Mouse (Mus musculus): ENCODE results near the gene Gm20388. TPM values are rescaled to one million over a fixed set of nuclear protein-coding genes. Genes with fewer than 3 reads are reported as not detected.

Gene Gm20388
- polyA plus RNA-seq, 1 experiment, result 0.36 TPM

- Histone ChIP-seq H3K4me3 (replicated peaks) (no peak overlapping the region), H3K9me3 (ENCODE audit: control insufficient read depth, low read length) (peaks cover 5% of the 10 kb centered on the region), H3K4me1 (ENCODE audit: control insufficient read depth) (peaks cover 29% of the 10 kb centered on the region), H3K36me3 (ENCODE audit: control insufficient read depth) (no peaks in the 10 kb centered on the region), H3K27me3 (ENCODE audit: control insufficient read depth) (no peaks in the 10 kb centered on the region)
- TF ChIP-seq TAL1 (IDR thresholded peaks at IDR 0.05; ENCODE audit: low read length) (no peak), GATA1 (IDR thresholded peaks at IDR 0.05; ENCODE audit: low read length) (no peak)
Observed at GRCm38 (mm10) chr8:124080467-124081326, 4170.1 kb downstream of the Gm20388 start.

GRCm38 (mm10) chr8:124082616-124083015, 4172.0 kb downstream of the Gm20388 start:
- no peak overlapping the region for H3K4me3 ChIP-seq (replicated peaks)
- TF ChIP-seq GATA1 (IDR thresholded peaks at IDR 0.05; ENCODE audit: low read length), result no peak
- TF ChIP-seq TAL1 (IDR thresholded peaks at IDR 0.05; ENCODE audit: low read length), result no peak
- H3K4me1 ChIP-seq (ENCODE audit: control insufficient read depth), result peaks cover 10% of the 10 kb centered on the region

GRCm38 (mm10) chr8:124083611-124084010, 4173.0 kb downstream of the Gm20388 start:
- Histone ChIP-seq H3K36me3 (ENCODE audit: control insufficient read depth) (no peaks in the 10 kb centered on the region), H3K4me3 (replicated peaks) (no peak overlapping the region), H3K4me1 (ENCODE audit: control insufficient read depth) (peaks cover under 1% of the 10 kb centered on the region), H3K27me3 (ENCODE audit: control insufficient read depth) (no peaks in the 10 kb centered on the region), H3K9me3 (ENCODE audit: control insufficient read depth, low read length) (peaks cover 5% of the 10 kb centered on the region)
- TF ChIP-seq TAL1 (IDR thresholded peaks at IDR 0.05; ENCODE audit: low read length) (no peak), GATA1 (IDR thresholded peaks at IDR 0.05; ENCODE audit: low read length) (no peak)

More at GRCm38 (mm10) chr8:124082616-124083015, 4172.0 kb downstream of the Gm20388 start:
- H3K9me3 ChIP-seq (ENCODE audit: control insufficient read depth, low read length), result peaks cover 5% of the 10 kb centered on the region
- H3K36me3 ChIP-seq (ENCODE audit: control insufficient read depth), result no peaks in the 10 kb centered on the region
- H3K27me3 ChIP-seq (ENCODE audit: control insufficient read depth), result no peaks in the 10 kb centered on the region

- TF ChIP-seq GATA1 (IDR thresholded peaks at IDR 0.05; ENCODE audit: low read length) (no peak), TAL1 (IDR thresholded peaks at IDR 0.05; ENCODE audit: low read length) (no peak)
- Histone ChIP-seq H3K4me1 (ENCODE audit: control insufficient read depth) (peaks cover 5% of the 10 kb centered on the region), H3K9me3 (ENCODE audit: control insufficient read depth, low read length) (peaks cover 8% of the 10 kb centered on the region), H3K4me3 (replicated peaks) (no peak overlapping the region), H3K36me3 (ENCODE audit: control insufficient read depth) (no peaks in the 10 kb centered on the region), H3K27me3 (ENCODE audit: control insufficient read depth) (no peaks in the 10 kb centered on the region)
Observed at GRCm38 (mm10) chr8:124085668-124086067, 4175.0 kb downstream of the Gm20388 start.

- H3K4me1 ChIP-seq (ENCODE audit: control insufficient read depth), result peaks cover 7% of the 10 kb centered on the region
- H3K27me3 ChIP-seq (ENCODE audit: control insufficient read depth), result no peaks in the 10 kb centered on the region
- H3K36me3 ChIP-seq (ENCODE audit: control insufficient read depth), result no peaks in the 10 kb centered on the region
- TF ChIP-seq GATA1 (IDR thresholded peaks at IDR 0.05; ENCODE audit: low read length), result no peak
- TF ChIP-seq TAL1 (IDR thresholded peaks at IDR 0.05; ENCODE audit: low read length), result no peak
- peaks cover 3% of the 10 kb centered on the region for H3K9me3 ChIP-seq (ENCODE audit: control insufficient read depth, low read length)
- H3K4me3 ChIP-seq (replicated peaks), result no peak overlapping the region
Observed at GRCm38 (mm10) chr8:124088092-124088613, 4177.5 kb downstream of the Gm20388 start.

- no peak overlapping the region for H3K4me3 ChIP-seq (replicated peaks)
- no peaks in the 10 kb centered on the region for H3K27me3 ChIP-seq (ENCODE audit: control insufficient read depth)
- peaks cover 3% of the 10 kb centered on the region for H3K9me3 ChIP-seq (ENCODE audit: control insufficient read depth, low read length)
- TF ChIP-seq GATA1 (IDR thresholded peaks at IDR 0.05; ENCODE audit: low read length) (no peak), TAL1 (IDR thresholded peaks at IDR 0.05; ENCODE audit: low read length) (no peak)
- no peaks in the 10 kb centered on the region for H3K36me3 ChIP-seq (ENCODE audit: control insufficient read depth)
- H3K4me1 ChIP-seq (ENCODE audit: control insufficient read depth), result peaks cover 7% of the 10 kb centered on the region
Observed at GRCm38 (mm10) chr8:124089016-124089415, 4178.4 kb downstream of the Gm20388 start.

- no peaks in the 10 kb centered on the region for H3K36me3 ChIP-seq (ENCODE audit: control insufficient read depth)
- peaks cover 3% of the 10 kb centered on the region for H3K9me3 ChIP-seq (ENCODE audit: control insufficient read depth, low read length)
- H3K4me3 ChIP-seq (replicated peaks), result no peak overlapping the region
- TF ChIP-seq GATA1 (IDR thresholded peaks at IDR 0.05; ENCODE audit: low read length) (no peak), TAL1 (IDR thresholded peaks at IDR 0.05; ENCODE audit: low read length) (no peak)
- H3K27me3 ChIP-seq (ENCODE audit: control insufficient read depth), result no peaks in the 10 kb centered on the region
- H3K4me1 ChIP-seq (ENCODE audit: control insufficient read depth), result peaks cover 7% of the 10 kb centered on the region
Observed at GRCm38 (mm10) chr8:124090473-124090872, 4179.8 kb downstream of the Gm20388 start.

GRCm38 (mm10) chr8:124098953-124099622, 4188.4 kb downstream of the Gm20388 start:
- H3K36me3 ChIP-seq (ENCODE audit: control insufficient read depth), result no peaks in the 10 kb centered on the region
- no peaks in the 10 kb centered on the region for H3K4me1 ChIP-seq (ENCODE audit: control insufficient read depth)
- no peak overlapping the region for H3K4me3 ChIP-seq (replicated peaks)
- no peaks in the 10 kb centered on the region; the same call in 1 of the 2 replicates for H3K27me3 ChIP-seq (ENCODE audit: control insufficient read depth)
- TF ChIP-seq TAL1 (IDR thresholded peaks at IDR 0.05; ENCODE audit: low read length), result no peak
- no peak for TF ChIP-seq GATA1 (IDR thresholded peaks at IDR 0.05; ENCODE audit: low read length)
- peaks cover 10% of the 10 kb centered on the region for H3K9me3 ChIP-seq (ENCODE audit: control insufficient read depth, low read length)

- Histone ChIP-seq H3K9me3 (ENCODE audit: control insufficient read depth, low read length) (peaks cover 10% of the 10 kb centered on the region), H3K36me3 (ENCODE audit: control insufficient read depth) (no peaks in the 10 kb centered on the region), H3K27me3 (ENCODE audit: control insufficient read depth) (no peaks in the 10 kb centered on the region; the same call in 1 of the 2 replicates), H3K4me3 (replicated peaks) (no peak overlapping the region), H3K4me1 (ENCODE audit: control insufficient read depth) (no peaks in the 10 kb centered on the region)
- TF ChIP-seq TAL1 (IDR thresholded peaks at IDR 0.05; ENCODE audit: low read length), result no peak
- TF ChIP-seq GATA1 (IDR thresholded peaks at IDR 0.05; ENCODE audit: low read length), result no peak
Observed at GRCm38 (mm10) chr8:124099623-124099965, 4189.0 kb downstream of the Gm20388 start.

All from erythroblast, embryonic 14.5 days (primary cell).